Mouse (Mus musculus) kidney, postnatal 36 days (tissue): Measurements from ENCODE around the gene Rap1gds1.
A peak's percentile ranks its signal among the peaks of the same experiment; 100 is the strongest.

Experiments
- DNase-seq, 2 experiments: peaks; one replicate each; pipeline ENCODE4 v3.0.0; 2021 to 2022; ENCODE audit warnings: mixed read lengths in 2 of 2

The Rap1gds1 gene

DNA sequence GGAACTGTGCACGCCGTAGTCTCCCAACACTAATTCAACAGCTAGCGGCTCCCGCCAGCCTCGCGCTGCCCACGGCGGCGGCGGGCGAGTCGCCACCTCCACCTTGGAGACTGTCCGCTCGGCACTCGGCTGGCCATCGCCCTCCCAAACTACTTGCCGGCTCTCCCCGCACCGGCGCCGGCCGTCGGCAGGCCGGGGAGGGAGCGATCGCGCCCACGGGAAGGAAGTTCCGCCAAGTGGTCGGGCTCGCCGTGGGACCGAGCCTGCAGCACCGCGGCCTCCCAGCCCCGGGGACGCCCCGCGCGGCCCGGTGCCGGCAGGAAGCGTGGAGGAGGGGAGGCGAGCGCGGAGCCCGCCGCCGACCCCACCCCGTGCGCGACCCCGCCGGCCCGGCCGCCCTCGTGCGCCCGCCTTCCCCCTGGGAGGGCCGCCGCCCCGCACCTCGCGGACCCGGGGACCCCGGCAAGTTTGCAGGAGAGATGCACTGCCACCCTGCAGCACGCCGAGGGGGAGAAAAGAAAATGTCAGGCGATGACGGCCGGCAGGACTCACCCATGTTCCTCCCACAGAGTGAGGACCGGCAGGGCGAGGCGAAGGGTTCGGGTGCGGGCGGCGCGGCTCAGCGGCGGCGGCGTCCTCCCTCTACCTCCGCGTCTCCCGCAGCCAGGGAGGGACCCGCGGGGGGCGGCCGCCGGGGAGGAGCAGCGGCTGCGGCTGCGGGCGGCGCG lies at the start of gene Rap1gds1:
Gene Rap1gds1 (minus strand): TSS at position 718 of the 728 bp plus-strand sequence.
- peak; percentile 47 to 74 for DNase-seq

- no peak for DNase-seq
Measured at GRCm38 (mm10) chr3:139118446-139118845, 43.4 kb upstream of the Rap1gds1 start.

DNA sequence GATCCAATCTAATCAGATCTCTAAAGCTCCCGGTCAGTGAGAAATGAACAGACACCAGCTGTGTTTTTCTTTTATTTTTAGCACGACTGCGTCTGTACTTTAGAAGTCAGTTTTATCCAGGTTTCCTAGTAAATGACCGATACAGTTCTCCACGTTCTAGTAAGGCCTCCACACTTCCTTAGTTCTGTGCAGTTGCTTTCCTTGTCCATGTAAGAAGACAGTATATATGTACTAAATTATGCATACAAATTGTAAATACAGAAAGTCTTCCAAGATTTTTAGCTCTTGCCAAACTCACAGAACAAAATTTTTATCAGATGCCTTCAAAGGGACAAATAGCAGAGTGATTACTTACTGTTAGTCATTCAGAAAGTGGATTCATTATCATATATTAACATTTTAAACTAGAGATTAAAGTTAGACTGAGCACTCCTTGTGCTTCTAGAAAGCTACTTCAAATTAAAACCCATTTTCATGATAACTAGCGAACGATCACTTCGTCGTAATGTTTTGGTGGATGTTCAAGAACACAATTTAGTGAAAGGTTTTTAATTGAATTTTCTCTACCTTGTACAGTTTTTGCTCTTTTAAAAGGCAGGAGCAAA lies 41.8 kb upstream of the Rap1gds1 start:
- DNase-seq, result no peak

DNA sequence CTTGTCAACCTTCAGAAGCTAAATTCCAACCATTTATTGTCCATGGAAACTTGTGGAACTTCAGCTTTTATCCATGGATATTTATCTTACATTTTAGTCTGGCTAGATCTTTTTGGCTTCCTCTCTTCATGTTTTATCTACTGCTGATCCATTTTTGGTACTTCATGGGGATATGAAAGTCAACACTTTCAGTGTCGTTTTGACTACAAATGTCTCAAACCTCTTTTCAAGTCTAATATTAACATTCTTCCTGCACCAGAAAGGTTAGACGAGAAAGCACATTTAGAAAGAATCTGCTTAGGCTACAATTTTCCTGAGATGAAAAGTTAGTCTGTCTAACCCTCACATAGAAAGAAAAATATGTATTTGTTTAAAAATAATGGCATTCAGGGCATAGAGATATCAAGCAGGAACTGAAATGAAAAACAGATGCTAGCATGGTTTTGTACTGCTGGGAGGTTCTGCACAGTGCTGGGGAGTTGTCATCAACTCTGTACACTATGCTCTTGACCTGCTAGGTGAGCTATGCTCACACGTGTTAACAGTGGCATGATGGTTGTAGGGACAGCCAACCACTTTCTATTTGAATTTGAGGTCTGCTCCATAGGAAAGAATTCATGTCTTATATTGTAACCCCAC lies 37.5 kb upstream of the Rap1gds1 start:
- no peak for DNase-seq

DNA sequence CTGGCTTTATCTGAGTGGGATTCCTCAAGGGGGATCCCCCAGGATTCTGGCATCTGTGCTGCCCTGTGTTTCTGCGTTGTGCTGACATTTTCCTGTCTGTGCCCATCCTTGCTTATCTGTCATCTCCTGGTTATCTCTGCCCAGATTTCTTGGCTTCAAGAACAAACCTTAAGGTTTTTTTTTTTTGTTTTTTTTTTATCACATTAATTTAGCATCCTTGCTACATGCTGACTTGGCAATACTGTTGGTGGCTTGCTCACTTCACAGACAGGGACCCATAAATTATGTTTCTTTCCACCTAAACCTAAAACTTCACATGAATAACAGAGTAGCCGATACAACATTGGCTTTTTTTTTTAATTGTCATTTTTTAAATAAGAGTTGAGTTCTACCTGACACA lies 36.9 kb upstream of the Rap1gds1 start:
- DNase-seq, result no peak

GRCm38 (mm10) chr3:139108176-139108575 lies 33.2 kb upstream of the Rap1gds1 start:
- DNase-seq, result no peak

- DNase-seq, result no peak
Measured at GRCm38 (mm10) chr3:139103914-139104313, 28.9 kb upstream of the Rap1gds1 start.

- no peak for DNase-seq
Measured at GRCm38 (mm10) chr3:139103346-139103745, 28.3 kb upstream of the Rap1gds1 start.

- DNase-seq, result no peak
Measured at GRCm38 (mm10) chr3:139101941-139102340, 26.9 kb upstream of the Rap1gds1 start.

DNA sequence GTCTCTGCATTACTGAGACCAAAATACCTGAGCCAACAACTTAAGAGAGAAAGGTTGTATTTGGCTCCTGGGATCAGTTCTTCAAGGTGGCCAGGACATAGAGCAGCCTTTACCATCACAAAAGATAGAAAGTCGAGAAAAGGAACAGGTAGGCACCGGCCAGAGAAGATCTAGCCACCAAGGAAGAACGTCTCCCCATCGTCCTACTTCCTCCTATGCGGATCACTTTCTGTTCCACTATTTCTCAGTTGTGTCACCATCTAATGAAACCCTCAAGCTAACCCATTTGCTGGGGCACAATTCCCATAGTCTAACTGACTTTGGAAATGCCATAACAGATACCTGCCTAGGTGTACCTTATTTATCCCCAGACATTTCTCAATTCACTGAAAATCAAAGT lies 24.3 kb upstream of the Rap1gds1 start:
- no peak for DNase-seq

DNA sequence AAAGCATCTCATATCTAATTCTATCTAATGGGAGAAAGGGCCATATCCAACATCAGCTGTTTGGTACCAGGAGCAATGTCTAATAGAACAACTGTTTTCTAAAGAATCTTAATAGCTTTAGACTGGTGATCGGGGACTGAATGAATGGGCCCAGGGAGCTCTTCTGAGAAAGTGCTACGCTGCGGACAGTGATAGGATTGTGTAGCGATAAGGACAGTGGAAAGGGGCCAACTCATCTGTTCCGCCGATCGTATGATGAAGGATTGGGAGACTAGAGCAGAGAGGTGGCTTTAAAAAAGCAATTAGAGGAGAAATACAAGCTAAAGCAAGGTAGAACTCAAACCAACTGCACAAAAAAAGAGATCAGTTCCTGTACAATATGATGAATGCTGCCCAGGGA lies 20.9 kb upstream of the Rap1gds1 start:
- DNase-seq, result no peak

GRCm38 (mm10) chr3:139088526-139088925 lies 13.5 kb upstream of the Rap1gds1 start:
- no peak for DNase-seq

GRCm38 (mm10) chr3:139083778-139084539 lies 9.0 kb upstream of the Rap1gds1 start:
- DNase-seq, result no peak

GRCm38 (mm10) chr3:139079831-139080230 lies 4.8 kb upstream of the Rap1gds1 start:
- DNase-seq, result no peak

DNA sequence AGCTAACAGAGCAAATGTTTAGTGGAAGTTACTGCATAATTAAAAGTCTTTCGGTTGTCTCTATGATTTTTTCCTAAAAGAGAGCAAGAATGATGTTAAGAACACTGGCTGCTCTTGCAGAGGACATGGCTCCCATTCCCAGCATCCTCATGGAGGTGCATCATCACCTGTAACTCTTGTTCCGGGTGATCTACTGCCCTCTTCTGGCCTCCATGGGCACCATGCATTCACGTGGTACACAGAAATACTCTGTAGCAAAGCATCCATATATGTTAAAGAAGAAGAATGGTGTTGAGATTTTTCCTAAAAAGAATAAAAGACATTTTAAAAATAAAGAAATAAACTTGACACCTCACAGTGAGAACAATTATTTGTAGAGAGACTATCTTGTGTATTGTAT lies 3.0 kb upstream of the Rap1gds1 start:
- DNase-seq, result no peak

DNA sequence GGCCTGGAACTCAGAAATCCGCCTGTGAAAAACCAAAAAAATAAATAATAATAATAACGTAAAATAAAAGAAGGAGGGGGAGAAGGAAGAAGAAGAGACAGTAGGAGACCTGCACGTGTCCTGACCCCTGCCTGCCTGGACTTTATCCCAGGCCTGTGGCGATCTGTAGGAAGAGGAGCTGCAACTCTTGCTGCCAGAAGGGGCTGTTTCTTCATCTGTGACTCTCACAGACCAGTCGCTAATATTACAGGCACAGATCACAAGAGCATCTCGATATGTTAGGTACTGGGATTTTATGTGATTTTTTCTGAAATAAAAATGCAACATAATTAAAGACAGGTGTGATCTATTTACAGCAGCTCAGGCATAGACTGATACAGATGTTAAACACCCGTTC lies 1.1 kb upstream of the Rap1gds1 start:
- DNase-seq, result peak in 1 of 2 experiments; percentile 29

- peak; percentile 91 to 94 for DNase-seq
Measured at GRCm38 (mm10) chr3:139075333-139076058, 495 bp upstream of the Rap1gds1 start.

DNA sequence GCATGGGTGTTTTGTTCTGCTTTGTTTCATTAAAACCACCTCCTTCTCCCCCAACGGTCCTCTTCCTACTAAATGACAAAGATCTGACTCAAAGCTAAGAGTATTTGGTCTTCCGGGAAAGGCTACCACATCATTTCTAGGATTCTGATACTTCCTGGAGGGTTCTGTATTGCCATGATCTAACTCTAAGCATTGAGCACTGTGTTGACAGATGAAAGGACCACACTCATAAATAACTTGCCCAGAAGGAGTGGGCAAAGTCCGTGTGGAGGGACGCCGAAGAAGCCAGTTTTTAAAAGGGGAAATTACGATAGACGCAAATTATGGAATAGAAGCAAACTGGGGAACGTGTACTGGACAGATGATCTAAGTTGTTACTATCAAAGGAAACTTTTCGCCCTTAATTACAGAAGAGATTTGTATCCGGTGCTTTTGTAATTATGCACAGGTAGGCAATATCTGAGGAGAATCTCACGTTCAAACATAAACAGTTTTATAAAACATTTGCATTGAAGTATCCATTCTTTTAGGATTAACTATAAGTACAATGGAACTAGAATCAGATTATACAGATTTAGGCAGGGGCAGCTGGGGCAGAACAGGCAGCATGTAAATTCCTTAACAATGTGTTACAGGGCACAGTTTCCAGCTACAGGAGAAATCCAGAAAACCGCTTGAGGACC lies 1.1 kb downstream of the Rap1gds1 start:
- peak in 1 of 2 experiments; percentile 20 for DNase-seq

- DNase-seq, result no peak
Measured at GRCm38 (mm10) chr3:139069539-139069938, 5.5 kb downstream of the Rap1gds1 start.

DNA sequence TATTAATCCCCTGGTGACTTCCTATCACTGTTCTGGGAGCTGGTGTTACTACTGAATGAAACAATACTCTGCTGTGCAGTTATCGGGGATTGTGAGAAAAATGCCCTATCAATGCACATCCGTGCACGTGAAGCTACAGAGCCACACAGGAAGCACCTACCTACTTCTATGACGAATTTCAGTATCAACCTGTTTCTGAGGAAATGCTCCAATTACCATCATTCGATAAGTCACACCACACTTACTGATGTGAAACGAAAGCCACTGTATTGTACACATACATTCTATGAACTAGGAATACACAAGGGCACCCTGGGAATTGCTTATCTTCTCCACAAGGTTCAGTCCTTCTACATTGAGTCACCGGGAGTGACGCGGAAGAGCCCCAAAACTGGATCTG lies 10.9 kb downstream of the Rap1gds1 start:
- no peak for DNase-seq

DNA sequence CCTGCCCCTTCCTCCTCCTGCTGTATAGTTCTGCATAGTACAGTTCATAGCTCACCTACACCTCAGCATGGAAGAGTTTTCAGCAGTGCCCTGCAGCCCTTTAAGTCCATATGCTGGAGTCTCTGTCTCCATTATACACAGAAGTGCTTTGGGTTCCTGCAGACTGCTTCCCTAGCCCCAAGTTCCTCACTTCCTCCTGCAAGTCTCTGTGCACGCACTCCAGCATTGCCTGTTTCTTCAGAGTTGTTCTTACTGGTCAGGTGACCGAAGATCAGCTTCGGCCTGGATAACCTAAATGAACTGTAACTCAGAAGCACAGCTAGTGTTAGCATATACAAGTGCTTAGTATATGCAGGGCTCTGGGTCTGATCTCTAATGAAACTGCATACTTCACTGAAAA lies 12.9 kb downstream of the Rap1gds1 start:
- no peak for DNase-seq
